Mouse (Mus musculus): Measurements from ENCODE around the gene Zc3h13.

- TF ChIP-seq CTCF (IDR thresholded peaks at IDR 0.05; ENCODE audit: control insufficient read depth, insufficient read depth, insufficient read length) (no peak), MYOG (IDR thresholded peaks at IDR 0.05; ENCODE audit: control insufficient read depth, extremely low read depth, insufficient read length) (no peak), MAX (IDR thresholded peaks at IDR 0.05) (no peak), CEBPB (IDR thresholded peaks at IDR 0.05; ENCODE audit: low read depth) (no peak), MYOD1 (IDR thresholded peaks at IDR 0.05; ENCODE audit: control insufficient read depth, insufficient read length, low read depth) (no peak)
Measured at GRCm38 (mm10) chr14:75301081-75301480, 16.9 kb downstream of the Zc3h13 start.
